Mouse (Mus musculus) lung, adult 2 months (tissue): ENCODE measurements at regions not wholly inside any gene's neighbourhood (a gene's known extent, or its start where the extent isn't known, plus 50 kb on each side); places are given as distances from the start of the nearest gene placed in this dataset.

ENCODE experiments used
- CTCF ChIP-seq: fragments of 200-500 bp; IDR thresholded peaks from 2 replicates; pipeline ENCODE4 v1.5.1; 2011; ENCODE audit warnings: mild to moderate bottlenecking, low read length, control low read depth; ENCODE audit not compliant: insufficient read depth
- POLR2A ChIP-seq: fragments of 200-500 bp; IDR thresholded peaks from 2 replicates; pipeline ENCODE4 v1.6.1; 2011; ENCODE audit warnings: low read depth, mild to moderate bottlenecking, control low read depth, low read length, borderline replicate concordance; ENCODE audit errors: extremely low read depth

DNA sequence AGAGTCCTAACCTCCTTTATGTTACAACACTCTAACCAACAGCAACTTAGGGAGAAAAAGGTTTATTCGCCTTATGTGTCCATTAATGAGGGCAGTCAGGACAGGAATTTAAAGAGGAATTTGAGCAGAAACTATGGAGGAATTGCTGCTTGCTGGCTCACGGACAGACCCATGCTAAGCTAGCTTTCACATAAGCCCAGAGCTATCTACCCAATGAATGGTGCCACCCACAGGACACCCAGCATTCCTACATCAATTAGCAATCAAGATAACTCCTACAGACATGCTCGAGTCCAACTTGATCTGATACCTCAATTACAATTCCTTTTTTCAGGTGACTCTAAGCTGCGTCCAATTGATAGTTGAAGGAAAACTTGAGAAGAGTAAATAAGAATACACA lies 1021.2 kb upstream of the Gm7489 start:
- TF ChIP-seq POLR2A (no peak), CTCF (no peak)
